Mouse (Mus musculus) liver, adult 2 months (tissue): ENCODE data around the gene Spata2.

Source experiments
- CTCF ChIP-seq: fragments of 200-500 bp; IDR thresholded peaks from 2 replicates; pipeline ENCODE4 v1.5.1; 2011; ENCODE audit warnings: low read depth, low read length, control low read depth
- POLR2A ChIP-seq: fragments of 200-500 bp; IDR thresholded peaks from 2 replicates; pipeline ENCODE4 v1.6.1; 2011; ENCODE audit warnings: low read length, control low read depth; ENCODE audit not compliant: insufficient read depth; ENCODE audit errors: extremely low read depth

DNA sequence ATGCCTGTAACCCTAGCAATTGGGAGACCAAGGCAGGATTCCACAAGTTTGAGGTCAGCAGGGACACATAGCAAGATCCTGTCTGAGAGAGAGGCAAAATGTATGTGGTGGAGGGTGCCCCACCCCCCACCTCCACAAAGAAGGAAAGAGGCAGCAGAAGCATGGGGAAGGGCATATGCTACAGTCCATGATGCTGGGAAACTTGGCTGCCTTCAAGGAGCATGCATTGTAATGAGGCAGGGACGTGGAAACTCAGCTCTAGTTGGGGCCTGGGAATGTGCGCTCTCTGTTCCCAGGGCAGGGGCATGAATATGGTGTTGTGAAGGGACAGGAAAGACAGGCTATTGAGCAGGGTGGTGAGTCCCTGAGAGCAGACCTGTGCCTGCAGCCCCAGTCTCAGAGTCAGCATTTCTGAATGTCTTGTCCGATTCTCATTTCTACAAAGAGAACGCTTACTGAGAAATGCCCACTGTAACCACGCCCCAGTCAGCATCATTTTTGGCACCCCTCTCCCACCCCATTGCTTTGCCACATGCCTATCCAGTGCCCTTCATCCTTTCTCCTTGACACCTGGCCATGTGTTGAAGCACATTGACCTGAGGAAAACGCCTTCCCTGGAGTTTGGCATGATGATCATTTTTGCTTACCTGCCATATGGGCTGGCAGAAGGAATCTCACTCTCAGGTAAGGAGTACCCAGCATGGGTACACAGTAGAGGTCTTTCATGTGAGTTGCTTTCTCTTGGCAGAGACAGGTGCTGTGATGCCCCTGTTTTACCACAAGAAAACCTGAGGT is 33.4 kb downstream of the Spata2 start:
- TF ChIP-seq POLR2A (no peak), CTCF (no peak)
